Mouse (Mus musculus): Measurements from ENCODE around the gene Rnf167.

- TF ChIP-seq CTCF (conservative IDR thresholded peaks at IDR 0.05; ENCODE audit: insufficient read depth, insufficient read length, low read depth, low read length) (no peak), POLR2A (IDR thresholded peaks at IDR 0.05; ENCODE audit: low read depth, low read length) (no peak)
Observed at GRCm38 (mm10) chr11:70657573-70657972, 10.5 kb downstream of the Rnf167 start.

All from kidney, adult 2 months (tissue).